Mouse (Mus musculus) MEL (cell line): ENCODE measurements around the gene Phf1. TPM values are rescaled to one million over a fixed set of nuclear protein-coding genes. Genes with fewer than 3 reads are reported as not detected.
"Not testable (repeated sequence)": the region's sequence is repeated elsewhere in the genome, so short reads cannot be mapped to it uniquely, and the experiment has no call there.

ENCODE experiments used
- DNase-seq: peaks from one replicate; pipeline ENCODE4 v3.0.0; 2011; ENCODE audit warnings: low read depth, low spot score
- H3K27ac ChIP-seq: 2 replicates; pipeline ENCODE4 v1.5.1; 2012; ENCODE audit warnings: low read depth, mild to moderate bottlenecking, control low read depth, low read length, moderate library complexity; ENCODE audit not compliant: control insufficient read depth
- H3K27me3 ChIP-seq, 2 experiments: fragments of 150-350 bp in 1 of 2; sonication (generic) in 1 of 2; 2 replicates each; pipeline ENCODE4 v1.6.1; 2012; ENCODE audit warnings: low read length in 2 of 2, mild to moderate bottlenecking in 2 of 2, improper control_type of control experiment in 1 of 2, moderate library complexity in 1 of 2; ENCODE audit not compliant: insufficient read depth in 2 of 2, control insufficient read depth in 1 of 2
- H3K36me3 ChIP-seq, 2 experiments: 2 replicates each; pipeline ENCODE4 v1.6.1; 2012 to 2014; ENCODE audit warnings: low read length in 2 of 2, improper control_type of control experiment in 1 of 2, inconsistent platforms in 1 of 2, mild to moderate bottlenecking in 1 of 2; ENCODE audit not compliant: insufficient read depth in 2 of 2, control insufficient read depth in 1 of 2
- H3K4me1 ChIP-seq, 2 experiments: fragments of 150-350 bp in 1 of 2; sonication (generic) in 1 of 2; 2 replicates each; pipeline ENCODE4 v1.6.1; 2012; ENCODE audit warnings: low read length in 2 of 2, improper control_type of control experiment in 1 of 2, mild to moderate bottlenecking in 1 of 2; ENCODE audit not compliant: insufficient read depth in 2 of 2, control insufficient read depth in 1 of 2
- H3K4me3 ChIP-seq, 2 experiments: fragments of 150-350 bp in 1 of 2; sonication (generic) in 1 of 2; 2 replicates each; pipeline ENCODE4 v1.5.1; 2012; ENCODE audit warnings: low read depth in 2 of 2, low read length in 2 of 2, mild to moderate bottlenecking in 2 of 2, moderate library complexity in 2 of 2, control low read depth in 1 of 2, improper control_type of control experiment in 1 of 2; ENCODE audit not compliant: control insufficient read depth in 1 of 2, insufficient read depth in 1 of 2
- H3K79me2 ChIP-seq: 2 replicates; pipeline ENCODE4 v1.6.1; 2012; ENCODE audit warnings: mild to moderate bottlenecking, low read length, moderate library complexity; ENCODE audit not compliant: control insufficient read depth, poor library complexity, insufficient read depth
- H3K9ac ChIP-seq: 2 replicates; pipeline ENCODE4 v1.6.1; 2012; ENCODE audit warnings: low read depth, mild to moderate bottlenecking, control low read depth, low read length, moderate library complexity; ENCODE audit not compliant: control insufficient read depth, poor library complexity, severe bottlenecking
- H3K9me3 ChIP-seq: fragments of 150-350 bp; sonication (generic); replicated peaks from 2 replicates; pipeline ENCODE4 v1.6.1; 2012; ENCODE audit warnings: mild to moderate bottlenecking, low read length, improper control_type of control experiment, moderate library complexity; ENCODE audit not compliant: insufficient read depth
- CTCF ChIP-seq, 3 experiments: IDR thresholded peaks in 2 of 3; conservative IDR thresholded peaks in 1 of 3; 2 replicates each; pipeline ENCODE4 v1.5.1; 2011 to 2012; ENCODE audit warnings: low read length in 3 of 3, low read depth in 2 of 3, mild to moderate bottlenecking in 2 of 3, improper control_type of control experiment in 1 of 3, inconsistent platforms in 1 of 3, mixed read lengths in 1 of 3, moderate library complexity in 1 of 3; ENCODE audit not compliant: control insufficient read depth in 1 of 3, insufficient read depth in 1 of 3, poor library complexity in 1 of 3, severe bottlenecking in 1 of 3
- E2F4 ChIP-seq: IDR thresholded peaks from 2 replicates; pipeline ENCODE4 v1.6.1; 2011; ENCODE audit warnings: low read depth, low read length, improper control_type of control experiment, borderline replicate concordance
- GATA1 ChIP-seq: IDR thresholded peaks from 2 replicates; pipeline ENCODE4 v1.6.1; 2011; ENCODE audit warnings: low read depth, low read length, improper control_type of control experiment
- MAX ChIP-seq: IDR thresholded peaks from 2 replicates; pipeline ENCODE4 v1.6.1; 2011; ENCODE audit warnings: low read length, improper control_type of control experiment
- MYC ChIP-seq: IDR thresholded peaks from 2 replicates; pipeline ENCODE4 v1.6.1; 2011; ENCODE audit warnings: low read depth, mild to moderate bottlenecking, low read length, improper control_type of control experiment, moderate library complexity
- POLR2AphosphoS2 ChIP-seq: IDR thresholded peaks from 2 replicates; pipeline ENCODE4 v1.6.1; 2011; ENCODE audit warnings: low read length, improper control_type of control experiment
- POLR2AphosphoS5 ChIP-seq: IDR thresholded peaks from 2 replicates; pipeline ENCODE4 v1.6.1; 2012; ENCODE audit warnings: low read depth, borderline replicate concordance, mild to moderate bottlenecking, inconsistent platforms, low read length, moderate library complexity, mixed read lengths
- RAD21 ChIP-seq: IDR thresholded peaks from 2 replicates; pipeline ENCODE4 v1.6.1; 2011; ENCODE audit warnings: mild to moderate bottlenecking, low read depth, low read length, improper control_type of control experiment
- SIN3A ChIP-seq: IDR thresholded peaks from 2 replicates; pipeline ENCODE4 v1.6.1; 2012; ENCODE audit warnings: low read length, improper control_type of control experiment, inconsistent platforms
- USF2 ChIP-seq, 2 experiments: IDR thresholded peaks; 2 replicates each; pipeline ENCODE4 v1.6.1; 2011 to 2012; ENCODE audit warnings: improper control_type of control experiment in 2 of 2, low read length in 2 of 2, borderline replicate concordance in 1 of 2, inconsistent platforms in 1 of 2, low read depth in 1 of 2, mild to moderate bottlenecking in 1 of 2; ENCODE audit not compliant: insufficient read depth in 1 of 2
- ZNF384 ChIP-seq: IDR thresholded peaks from 2 replicates; pipeline ENCODE4 v1.6.1; 2012; ENCODE audit warnings: low read depth, mild to moderate bottlenecking, inconsistent platforms, low read length, improper control_type of control experiment
- polyA plus RNA-seq, 2 experiments: library from polyadenylated mRNA; stranded (reverse) in 1 of 2; unstranded in 1 of 2; fragments of >175 nt in 1 of 2; fragments of >200 nt in 1 of 2; gene quantifications; 2 replicates each; pipeline versions ENCODE4 v1.2.1 to v1.2.4; 2012; ENCODE audit warnings: low replicate concordance in 2 of 2, low read depth in 1 of 2; ENCODE audit not compliant: insufficient read length in 2 of 2, insufficient read depth in 1 of 2, missing spikeins in 1 of 2
- total RNA-seq: library from RNA; depleted of rRNA; stranded (reverse); fragments of 300-350 nt; gene quantifications from 2 replicates; pipeline ENCODE4 v1.2.3, GENCODE M21; 2012

Phf1 gene
- total and polyA plus RNA-seq, 3 experiments = 2.9 to 9.5 TPM; not detected in 1

- peaks cover 0 to 30% of the 10 kb centered on the region in 2 experiments for H3K4me1 ChIP-seq
Measured at GRCm38 (mm10) chr17:26974547-26974946, 41.7 kb downstream of the Phf1 start.

GRCm38 (mm10) chr17:26975415-26975814 lies 42.6 kb downstream of the Phf1 start:
- Histone ChIP-seq H3K27ac (no peak overlapping the region), H3K9me3 (no peaks in the 10 kb centered on the region), H3K4me3 (no peak overlapping the region), H3K27me3 (no peaks in the 10 kb centered on the region), H3K9ac (no peak overlapping the region), H3K4me1 (peaks cover 0 to 35% of the 10 kb centered on the region in 2 experiments), H3K79me2 (peaks cover 37% of the 10 kb centered on the region), H3K36me3 (peaks cover 3 to 38% of the 10 kb centered on the region in 2 experiments; a peak in 3 of 4 replicates)
- TF ChIP-seq MYC (peak; percentile 68; the same call in 1 of the 2 replicates), CTCF (IDR thresholded peaks at IDR 0.05 in 2 of 3, conservative IDR thresholded peaks at IDR 0.05 in 1 of 3; ENCODE audit: control insufficient read depth in 1 of 3, insufficient read depth in 1 of 3, low read depth in 2 of 3, low read length in 3 of 3, poor library complexity in 1 of 3, severe bottlenecking in 1 of 3) (peak in 2 of 3 experiments; percentile 37 to 52; a peak in 4 of 6 replicates), USF2 (IDR thresholded peaks at IDR 0.05; ENCODE audit: borderline replicate concordance in 1 of 2, insufficient read depth in 1 of 2, low read depth in 1 of 2, low read length in 2 of 2) (no peak), MAX (no peak), RAD21 (peak; percentile 35)
- no peak for DNase-seq

More at GRCm38 (mm10) chr17:26974547-26974946, 41.7 kb downstream of the Phf1 start:
- H3K36me3 ChIP-seq = peaks cover 3 to 33% of the 10 kb centered on the region in 2 experiments; a peak in 3 of 4 replicates
- no peaks in the 10 kb centered on the region for H3K9me3 ChIP-seq
- DNase-seq = no peak
- no peak overlapping the region for H3K9ac ChIP-seq
- peaks cover 37% of the 10 kb centered on the region for H3K79me2 ChIP-seq
- no peak overlapping the region for H3K27ac ChIP-seq
- no peak overlapping the region for H3K4me3 ChIP-seq
- H3K27me3 ChIP-seq = no peaks in the 10 kb centered on the region
- no peak for TF ChIP-seq POLR2AphosphoS2
- TF ChIP-seq POLR2AphosphoS5 = no peak
- no peak for TF ChIP-seq USF2 (IDR thresholded peaks at IDR 0.05; ENCODE audit: borderline replicate concordance in 1 of 2, insufficient read depth in 1 of 2, low read depth in 1 of 2, low read length in 2 of 2)
- TF ChIP-seq ZNF384 = no peak
- TF ChIP-seq E2F4 = no peak
- no peak for TF ChIP-seq GATA1
- TF ChIP-seq SIN3A = no peak

- Histone ChIP-seq H3K4me1 (peaks cover 8 to 47% of the 10 kb centered on the region in 2 experiments), H3K36me3 (peaks cover 3 to 48% of the 10 kb centered on the region in 2 experiments; a peak in 3 of 4 replicates), H3K79me2 (peaks cover 36% of the 10 kb centered on the region)
- not testable (repeated sequence) for H3K27me3 ChIP-seq, H3K9me3 ChIP-seq, DNase-seq, H3K4me3 ChIP-seq, H3K9ac ChIP-seq, H3K27ac ChIP-seq
- peak in 2 of 3 experiments; percentile 14 to 18; a peak in 2 of 6 replicates for TF ChIP-seq CTCF (IDR thresholded peaks at IDR 0.05 in 2 of 3, conservative IDR thresholded peaks at IDR 0.05 in 1 of 3; ENCODE audit: control insufficient read depth in 1 of 3, insufficient read depth in 1 of 3, low read depth in 2 of 3, low read length in 3 of 3, poor library complexity in 1 of 3, severe bottlenecking in 1 of 3)
Measured at GRCm38 (mm10) chr17:26977354-26977753, 44.5 kb downstream of the Phf1 start.
